Mouse (Mus musculus) right cerebral cortex, postnatal 25 days (tissue): ENCODE data around the gene Cdkn2d.
"Not testable (repeated sequence)": the region's sequence is repeated elsewhere in the genome, so short reads cannot be mapped to it uniquely, and the experiment has no call there.

ENCODE experiments used
- DNase-seq: peaks from one replicate; pipeline ENCODE4 v3.0.0; 2022

Cdkn2d gene

GRCm38 (mm10) chr9:21273520-21274228, 17.5 kb downstream of the Cdkn2d start:
- no peak for DNase-seq

GRCm38 (mm10) chr9:21273094-21273493, 18.1 kb downstream of the Cdkn2d start:
- DNase-seq, result no peak

GRCm38 (mm10) chr9:21272391-21272790, 18.8 kb downstream of the Cdkn2d start:
- DNase-seq, result no peak

GRCm38 (mm10) chr9:21269590-21269989, 21.6 kb downstream of the Cdkn2d start:
- DNase-seq, result not testable (repeated sequence)

GRCm38 (mm10) chr9:21268305-21268704, 22.9 kb downstream of the Cdkn2d start:
- DNase-seq, result no peak

- DNase-seq, result no peak
These were observed 24.3 kb downstream of the Cdkn2d start for GRCm38 (mm10) chr9:21266889-21267288.

GRCm38 (mm10) chr9:21265611-21266010, 25.6 kb downstream of the Cdkn2d start:
- DNase-seq, result no peak

- DNase-seq, result peak; percentile 96
These were observed 26.1 kb downstream of the Cdkn2d start, which contains the start of gene Atg4d for GRCm38 (mm10) chr9:21265000-21265561. TSS of gene Atg4d (plus strand) at chr9:21265293.

- no peak for DNase-seq
These were observed 26.8 kb downstream of the Cdkn2d start for GRCm38 (mm10) chr9:21264272-21264999.

GRCm38 (mm10) chr9:21261831-21262230, 29.4 kb downstream of the Cdkn2d start:
- DNase-seq, result no peak

GRCm38 (mm10) chr9:21260491-21261040, 30.6 kb downstream of the Cdkn2d start:
- no peak for DNase-seq

- DNase-seq, result not testable (repeated sequence)
These were observed 34.9 kb downstream of the Cdkn2d start for GRCm38 (mm10) chr9:21256349-21256748.

GRCm38 (mm10) chr9:21254690-21255089, 36.5 kb downstream of the Cdkn2d start:
- DNase-seq, result no peak

GRCm38 (mm10) chr9:21251116-21251735, 40.0 kb downstream of the Cdkn2d start:
- DNase-seq, result no peak

GRCm38 (mm10) chr9:21250509-21250908, 40.7 kb downstream of the Cdkn2d start:
- DNase-seq, result no peak

- no peak for DNase-seq
These were observed 41.3 kb downstream of the Cdkn2d start for GRCm38 (mm10) chr9:21249629-21250508.

GRCm38 (mm10) chr9:21248326-21248725, 42.9 kb downstream of the Cdkn2d start, which contains the start of gene S1pr5:
TSS of gene S1pr5 (minus strand) at chr9:21248443.
- peak; percentile 18 for DNase-seq

GRCm38 (mm10) chr9:21246342-21246741, 44.9 kb downstream of the Cdkn2d start:
- no peak for DNase-seq

GRCm38 (mm10) chr9:21245113-21245487, 46.1 kb downstream of the Cdkn2d start:
- DNase-seq, result no peak

GRCm38 (mm10) chr9:21244428-21245112, 46.6 kb downstream of the Cdkn2d start:
- peak; percentile 68 for DNase-seq

GRCm38 (mm10) chr9:21243826-21244427, 47.3 kb downstream of the Cdkn2d start:
- peak; percentile 27 for DNase-seq
